Mouse (Mus musculus) MEL (cell line): ENCODE measurements around the gene Hhatl. TPM values are rescaled to one million over a fixed set of nuclear protein-coding genes. Genes with fewer than 3 reads are reported as not detected.

Source experiments
- DNase-seq: peaks from one replicate; pipeline ENCODE4 v3.0.0; 2011; ENCODE audit warnings: low read depth, low spot score
- H3K27ac ChIP-seq: 2 replicates; pipeline ENCODE4 v1.5.1; 2012; ENCODE audit warnings: low read depth, mild to moderate bottlenecking, control low read depth, low read length, moderate library complexity; ENCODE audit not compliant: control insufficient read depth
- H3K27me3 ChIP-seq, 2 experiments: fragments of 150-350 bp in 1 of 2; sonication (generic) in 1 of 2; 2 replicates each; pipeline ENCODE4 v1.6.1; 2012; ENCODE audit warnings: low read length in 2 of 2, mild to moderate bottlenecking in 2 of 2, improper control_type of control experiment in 1 of 2, moderate library complexity in 1 of 2; ENCODE audit not compliant: insufficient read depth in 2 of 2, control insufficient read depth in 1 of 2
- H3K36me3 ChIP-seq, 2 experiments: 2 replicates each; pipeline ENCODE4 v1.6.1; 2012 to 2014; ENCODE audit warnings: low read length in 2 of 2, improper control_type of control experiment in 1 of 2, inconsistent platforms in 1 of 2, mild to moderate bottlenecking in 1 of 2; ENCODE audit not compliant: insufficient read depth in 2 of 2, control insufficient read depth in 1 of 2
- H3K4me1 ChIP-seq, 2 experiments: fragments of 150-350 bp in 1 of 2; sonication (generic) in 1 of 2; 2 replicates each; pipeline ENCODE4 v1.6.1; 2012; ENCODE audit warnings: low read length in 2 of 2, improper control_type of control experiment in 1 of 2, mild to moderate bottlenecking in 1 of 2; ENCODE audit not compliant: insufficient read depth in 2 of 2, control insufficient read depth in 1 of 2
- H3K4me3 ChIP-seq, 2 experiments: fragments of 150-350 bp in 1 of 2; sonication (generic) in 1 of 2; 2 replicates each; pipeline ENCODE4 v1.5.1; 2012; ENCODE audit warnings: low read depth in 2 of 2, low read length in 2 of 2, mild to moderate bottlenecking in 2 of 2, moderate library complexity in 2 of 2, control low read depth in 1 of 2, improper control_type of control experiment in 1 of 2; ENCODE audit not compliant: control insufficient read depth in 1 of 2, insufficient read depth in 1 of 2
- H3K79me2 ChIP-seq: 2 replicates; pipeline ENCODE4 v1.6.1; 2012; ENCODE audit warnings: mild to moderate bottlenecking, low read length, moderate library complexity; ENCODE audit not compliant: control insufficient read depth, poor library complexity, insufficient read depth
- H3K9ac ChIP-seq: 2 replicates; pipeline ENCODE4 v1.6.1; 2012; ENCODE audit warnings: low read depth, mild to moderate bottlenecking, control low read depth, low read length, moderate library complexity; ENCODE audit not compliant: control insufficient read depth, poor library complexity, severe bottlenecking
- H3K9me3 ChIP-seq: fragments of 150-350 bp; sonication (generic); replicated peaks from 2 replicates; pipeline ENCODE4 v1.6.1; 2012; ENCODE audit warnings: mild to moderate bottlenecking, low read length, improper control_type of control experiment, moderate library complexity; ENCODE audit not compliant: insufficient read depth
- CHD2 ChIP-seq: IDR thresholded peaks from 2 replicates; pipeline ENCODE4 v1.6.1; 2011; ENCODE audit warnings: low read length, improper control_type of control experiment
- MXI1 ChIP-seq: IDR thresholded peaks from 2 replicates; pipeline ENCODE4 v1.6.1; 2011; ENCODE audit warnings: mild to moderate bottlenecking, low read depth, low read length, improper control_type of control experiment
- MYB ChIP-seq: IDR thresholded peaks from 2 replicates; pipeline ENCODE4 v1.6.1; 2011; ENCODE audit warnings: mild to moderate bottlenecking, low read depth, low read length, improper control_type of control experiment
- POLR2A ChIP-seq, 2 experiments: IDR thresholded peaks; 2 replicates each; pipeline ENCODE4 v1.6.1; 2011 to 2012; ENCODE audit warnings: low read length in 2 of 2, mild to moderate bottlenecking in 2 of 2, control low read depth in 1 of 2, improper control_type of control experiment in 1 of 2, low read depth in 1 of 2, moderate library complexity in 1 of 2; ENCODE audit not compliant: control insufficient read depth in 1 of 2, insufficient read depth in 1 of 2, poor library complexity in 1 of 2
- RAD21 ChIP-seq: IDR thresholded peaks from 2 replicates; pipeline ENCODE4 v1.6.1; 2011; ENCODE audit warnings: mild to moderate bottlenecking, low read depth, low read length, improper control_type of control experiment
- RCOR1 ChIP-seq: IDR thresholded peaks from 2 replicates; pipeline ENCODE4 v1.6.1; 2012; ENCODE audit warnings: low read depth, mild to moderate bottlenecking, inconsistent platforms, low read length, improper control_type of control experiment
- USF1 ChIP-seq: IDR thresholded peaks from 2 replicates; pipeline ENCODE4 v1.6.1; 2014; ENCODE audit warnings: low read depth, mild to moderate bottlenecking, inconsistent platforms, low read length, improper control_type of control experiment, moderate library complexity
- ZC3H11A ChIP-seq: IDR thresholded peaks from 2 replicates; pipeline ENCODE4 v1.6.1; 2012; ENCODE audit warnings: low read depth, mild to moderate bottlenecking, inconsistent platforms, low read length, improper control_type of control experiment
- ZNF384 ChIP-seq: IDR thresholded peaks from 2 replicates; pipeline ENCODE4 v1.6.1; 2012; ENCODE audit warnings: low read depth, mild to moderate bottlenecking, inconsistent platforms, low read length, improper control_type of control experiment
- polyA plus RNA-seq, 2 experiments: library from polyadenylated mRNA; stranded (reverse) in 1 of 2; unstranded in 1 of 2; fragments of >175 nt in 1 of 2; fragments of >200 nt in 1 of 2; gene quantifications; 2 replicates each; pipeline versions ENCODE4 v1.2.1 to v1.2.4; 2012; ENCODE audit warnings: low replicate concordance in 2 of 2, low read depth in 1 of 2; ENCODE audit not compliant: insufficient read length in 2 of 2, insufficient read depth in 1 of 2, missing spikeins in 1 of 2
- total RNA-seq: library from RNA; depleted of rRNA; stranded (reverse); fragments of 300-350 nt; gene quantifications from 2 replicates; pipeline ENCODE4 v1.2.3, GENCODE M21; 2012; rRNA removed

Hhatl gene
- total and polyA plus RNA-seq, 3 experiments: not detected

DNA sequence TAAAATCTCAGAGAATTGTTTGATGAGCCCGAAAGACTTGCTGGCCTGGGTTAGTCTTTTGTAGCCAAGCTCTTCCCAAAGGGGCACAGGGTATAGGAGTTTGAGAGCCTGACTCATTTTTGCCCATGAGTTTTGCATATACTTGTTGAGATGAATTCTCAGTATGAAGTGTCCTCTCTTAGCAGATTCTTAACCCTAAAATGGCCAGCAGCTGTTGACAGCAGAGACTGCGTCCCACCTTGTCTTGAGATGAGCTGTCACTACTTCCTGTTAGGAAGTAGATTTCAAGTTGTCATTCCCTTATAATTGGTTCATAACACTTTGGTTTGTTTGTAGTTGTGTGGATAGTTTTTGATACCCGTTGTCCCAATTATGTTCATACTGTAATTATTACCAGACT lies 51.1 kb downstream of the Hhatl start:
- Histone ChIP-seq H3K79me2 (no peaks in the 10 kb centered on the region), H3K27ac (no peak overlapping the region), H3K4me3 (no peak overlapping the region), H3K27me3 (no peaks in the 10 kb centered on the region), H3K9me3 (no peaks in the 10 kb centered on the region), H3K9ac (no peak overlapping the region), H3K36me3 (peaks cover 0 to 48% of the 10 kb centered on the region in 2 experiments; a peak in 2 of 4 replicates), H3K4me1 (no peaks in the 10 kb centered on the region)
- no peak for TF ChIP-seq ZNF384
- no peak for DNase-seq

DNA sequence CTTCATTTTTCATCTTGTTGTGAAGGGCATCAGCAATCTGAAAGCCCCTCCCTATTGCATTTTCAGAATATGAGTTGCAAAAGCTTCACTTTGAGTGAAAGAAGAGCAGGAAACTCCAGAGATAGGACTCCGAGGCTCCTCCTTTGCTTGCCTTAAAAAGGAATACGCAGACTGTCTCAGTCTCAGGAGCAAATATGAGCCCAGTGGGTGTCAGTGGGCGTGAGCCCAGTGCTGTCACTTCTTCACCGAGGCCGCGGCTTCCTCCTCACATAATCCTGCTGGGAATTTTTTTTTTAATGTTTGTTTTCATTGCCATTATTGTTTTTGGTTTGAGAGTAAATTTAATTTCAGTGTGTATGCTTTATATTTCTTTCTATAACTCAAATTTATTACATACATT lies 51.8 kb downstream of the Hhatl start:
- Histone ChIP-seq H3K4me3 (no peak overlapping the region), H3K79me2 (no peaks in the 10 kb centered on the region), H3K4me1 (no peaks in the 10 kb centered on the region), H3K27ac (no peak overlapping the region), H3K36me3 (peaks cover 0 to 51% of the 10 kb centered on the region in 2 experiments; a peak in 2 of 4 replicates), H3K27me3 (no peaks in the 10 kb centered on the region), H3K9ac (no peak overlapping the region), H3K9me3 (no peaks in the 10 kb centered on the region)
- DNase-seq: no peak
- TF ChIP-seq RAD21 (no peak), MYB (no peak), RCOR1 (no peak), USF1 (no peak), MXI1 (no peak), ZC3H11A (no peak), POLR2A (IDR thresholded peaks at IDR 0.05; ENCODE audit: control insufficient read depth in 1 of 2, insufficient read depth in 1 of 2, low read depth in 1 of 2, low read length in 2 of 2, poor library complexity in 1 of 2) (no peak), CHD2 (no peak)

Other genes with a start within 250 kb of the Hhatl start
- gene Lyzl4, start 150.4 kb downstream of the Hhatl start, total RNA-seq: not detected in 2 replicates
- not detected for gene Lyzl4, start 150.4 kb downstream of the Hhatl start, polyA plus RNA-seq
- gene Vipr1, start 149.8 kb downstream of the Hhatl start, total RNA-seq: not detected in 2 replicates
- not detected for gene Vipr1, start 149.8 kb downstream of the Hhatl start, polyA plus RNA-seq
- 5.9 and 6.6 TPM in 2 replicates for gene Sec22c, start 87.0 kb downstream of the Hhatl start, total RNA-seq
- 10 to 100 TPM in 1 of 2 experiments, not detected in 1; 10.9 TPM for gene Sec22c, start 87.0 kb downstream of the Hhatl start, polyA plus RNA-seq
- gene Ss18l2, start 82.2 kb downstream of the Hhatl start, total RNA-seq: 37.4 and 47.8 TPM in 2 replicates
- 10 to 100 TPM in 1 of 2 experiments, not detected in 1; 48.5 TPM for gene Ss18l2, start 82.2 kb downstream of the Hhatl start, polyA plus RNA-seq
- 32.0 and 32.4 TPM in 2 replicates for gene Nktr, start 73.3 kb downstream of the Hhatl start, total RNA-seq
- gene Nktr, start 73.3 kb downstream of the Hhatl start, polyA plus RNA-seq: 10 to 100 TPM; 34.3 to 70.7 TPM
- gene Zfp651, start 33.2 kb downstream of the Hhatl start, total RNA-seq: 0.12 TPM in 1 of 2 replicates, not detected in the other
- gene Zfp651, start 33.2 kb downstream of the Hhatl start, polyA plus RNA-seq: under 1 TPM in 1 of 2 experiments, not detected in 1; 0.07 TPM
- not detected in 2 replicates for gene Klhl40, start 14.9 kb downstream of the Hhatl start, total RNA-seq
- not detected for gene Klhl40, start 14.9 kb downstream of the Hhatl start, polyA plus RNA-seq
- not detected in 2 replicates for gene Ccdc13, start 47.0 kb upstream of the Hhatl start, total RNA-seq
- gene Ccdc13, start 47.0 kb upstream of the Hhatl start, polyA plus RNA-seq: not detected
- gene Higd1a, start 65.9 kb upstream of the Hhatl start, total RNA-seq: 142 and 248 TPM in 2 replicates
- gene Higd1a, start 65.9 kb upstream of the Hhatl start, polyA plus RNA-seq: 100 to 1,000 TPM in 1 of 2 experiments, not detected in 1; 177 TPM
- gene Ackr2, start 105.8 kb upstream of the Hhatl start, total RNA-seq: not detected in 2 replicates
- not detected for gene Ackr2, start 105.8 kb upstream of the Hhatl start, polyA plus RNA-seq
- gene Cyp8b1, start 123.8 kb upstream of the Hhatl start, total RNA-seq: not detected in 2 replicates
- not detected for gene Cyp8b1, start 123.8 kb upstream of the Hhatl start, polyA plus RNA-seq
- 0.12 and 0.16 TPM in 2 replicates for gene Fam198a, start 158.5 kb upstream of the Hhatl start, total RNA-seq
- under 1 TPM in 1 of 2 experiments, not detected in 1; 0.26 TPM for gene Fam198a, start 158.5 kb upstream of the Hhatl start, polyA plus RNA-seq
- not detected in 2 replicates for gene Pomgnt2, start 204.6 kb upstream of the Hhatl start, total RNA-seq
- not detected for gene Pomgnt2, start 204.6 kb upstream of the Hhatl start, polyA plus RNA-seq